Mouse (Mus musculus): ENCODE measurements around the gene Procr. TPM values are rescaled to one million over a fixed set of nuclear protein-coding genes. Genes with fewer than 3 reads are reported as not detected.

Gene Procr
- 14.6 and 15.3 TPM in 2 replicates for polyA plus RNA-seq (2015; fragmentation: Nextera tagmentation; extraction: Ambion mirVana)

- peak within 1 kb of the TSS; percentile 33 for H3K4me3 ChIP-seq
- H3K4me2 ChIP-seq: peak within 1 kb of the TSS; percentile 60
- H3K27ac ChIP-seq: no peak within 1 kb of the TSS
- H3K9ac ChIP-seq: peak within 1 kb of the TSS; percentile 11
- H3K9me3 ChIP-seq: no peaks in the 10 kb centered on the region
- H3K4me1 ChIP-seq: no peaks in the 10 kb centered on the region
- 2% methylated on average over 25 of the region's 25 CpGs for WGBS
- no peaks in the 10 kb centered on the region for H3K36me3 ChIP-seq
- peaks cover 6% of the 10 kb centered on the region; the same call in 1 of the 2 replicates for H3K27me3 ChIP-seq
- peak; percentile 83; the same call in 1 of the 2 replicates for ATAC-seq (ENCODE audit: borderline replicate concordance, extremely low read depth, low FRiP score, low TSS enrichment)
Observed at GRCm38 (mm10) chr2:155751014-155751786, at the start of gene Procr. TSS of gene Procr (plus strand) at chr2:155751117.

GRCm38 (mm10) chr2:155701399-155701919 is 49.5 kb upstream of the Procr start:
- Histone ChIP-seq H3K4me1 (no peaks in the 10 kb centered on the region), H3K4me3 (no peak overlapping the region)

GRCm38 (mm10) chr2:155703630-155704029 is 47.3 kb upstream of the Procr start:
- Histone ChIP-seq H3K36me3 (peaks cover 15% of the 10 kb centered on the region), H3K27ac (no peak overlapping the region), H3K4me2 (no peak overlapping the region), H3K9ac (no peak overlapping the region), H3K4me1 (no peaks in the 10 kb centered on the region), H3K9me3 (no peaks in the 10 kb centered on the region), H3K27me3 (no peaks in the 10 kb centered on the region), H3K4me3 (no peak overlapping the region)
- WGBS: 70% methylated on average over 4 of the region's 4 CpGs
- ATAC-seq (ENCODE audit: borderline replicate concordance, extremely low read depth, low FRiP score, low TSS enrichment): no peak

More at GRCm38 (mm10) chr2:155701399-155701919, 49.5 kb upstream of the Procr start:
- 60% methylated on average over 19 of the region's 19 CpGs for WGBS
- ATAC-seq (ENCODE audit: borderline replicate concordance, extremely low read depth, low FRiP score, low TSS enrichment): no peak
- H3K4me2 ChIP-seq: no peak overlapping the region
- no peaks in the 10 kb centered on the region for H3K9me3 ChIP-seq
- H3K9ac ChIP-seq: no peak overlapping the region
- peaks cover 8% of the 10 kb centered on the region for H3K36me3 ChIP-seq
- H3K27me3 ChIP-seq: no peaks in the 10 kb centered on the region
- no peak overlapping the region for H3K27ac ChIP-seq

GRCm38 (mm10) chr2:155707251-155707650 is 43.7 kb upstream of the Procr start:
- H3K4me1 ChIP-seq: no peaks in the 10 kb centered on the region
- no peaks in the 10 kb centered on the region for H3K9me3 ChIP-seq
- ATAC-seq (ENCODE audit: borderline replicate concordance, extremely low read depth, low FRiP score, low TSS enrichment): no peak
- H3K4me3 ChIP-seq: no peak overlapping the region
- 74% methylated on average over 4 of the region's 4 CpGs for WGBS
- no peaks in the 10 kb centered on the region for H3K27me3 ChIP-seq
- H3K36me3 ChIP-seq: peaks cover 27% of the 10 kb centered on the region
- no peak overlapping the region for H3K4me2 ChIP-seq
- no peak overlapping the region for H3K9ac ChIP-seq
- H3K27ac ChIP-seq: no peak overlapping the region

GRCm38 (mm10) chr2:155710557-155710956 is 40.4 kb upstream of the Procr start:
- 87% methylated on average over 11 of the region's 11 CpGs for WGBS
- H3K4me1 ChIP-seq: no peaks in the 10 kb centered on the region
- H3K9me3 ChIP-seq: no peaks in the 10 kb centered on the region
- no peak overlapping the region for H3K27ac ChIP-seq
- H3K36me3 ChIP-seq: peaks cover 29% of the 10 kb centered on the region
- H3K4me3 ChIP-seq: no peak overlapping the region
- no peak overlapping the region for H3K4me2 ChIP-seq
- H3K9ac ChIP-seq: no peak overlapping the region
- ATAC-seq (ENCODE audit: borderline replicate concordance, extremely low read depth, low FRiP score, low TSS enrichment): no peak
- no peaks in the 10 kb centered on the region for H3K27me3 ChIP-seq

- Histone ChIP-seq H3K27me3 (no peaks in the 10 kb centered on the region), H3K4me2 (no peak overlapping the region), H3K9me3 (no peaks in the 10 kb centered on the region), H3K36me3 (peaks cover 11% of the 10 kb centered on the region; the same call in 1 of the 2 replicates), H3K4me3 (no peak overlapping the region), H3K9ac (no peak overlapping the region), H3K4me1 (no peaks in the 10 kb centered on the region), H3K27ac (no peak overlapping the region)
- WGBS: 79% methylated on average over 12 of the region's 12 CpGs
- no peak for ATAC-seq (ENCODE audit: borderline replicate concordance, extremely low read depth, low FRiP score, low TSS enrichment)
Observed at GRCm38 (mm10) chr2:155717082-155717990, 33.6 kb upstream of the Procr start.

GRCm38 (mm10) chr2:155720585-155720984 is 30.3 kb upstream of the Procr start:
- no peak overlapping the region for H3K27ac ChIP-seq
- no peak for ATAC-seq (ENCODE audit: borderline replicate concordance, extremely low read depth, low FRiP score, low TSS enrichment)
- peaks cover 7% of the 10 kb centered on the region; the same call in 1 of the 2 replicates for H3K36me3 ChIP-seq
- H3K4me3 ChIP-seq: no peak overlapping the region
- no peaks in the 10 kb centered on the region for H3K9me3 ChIP-seq
- WGBS: 73% methylated on average over 5 of the region's 5 CpGs
- H3K4me1 ChIP-seq: no peaks in the 10 kb centered on the region
- H3K4me2 ChIP-seq: no peak overlapping the region
- H3K9ac ChIP-seq: no peak overlapping the region
- H3K27me3 ChIP-seq: no peaks in the 10 kb centered on the region

- no peak overlapping the region for H3K9ac ChIP-seq
- H3K36me3 ChIP-seq: peaks cover 3% of the 10 kb centered on the region; the same call in 1 of the 2 replicates
- no peak overlapping the region for H3K4me2 ChIP-seq
- no peaks in the 10 kb centered on the region for H3K9me3 ChIP-seq
- no peak overlapping the region for H3K4me3 ChIP-seq
- WGBS: 56% methylated on average over 5 of the region's 5 CpGs
- H3K27ac ChIP-seq: no peak overlapping the region
- H3K4me1 ChIP-seq: peaks cover 9% of the 10 kb centered on the region
- no peak for ATAC-seq (ENCODE audit: borderline replicate concordance, extremely low read depth, low FRiP score, low TSS enrichment)
- H3K27me3 ChIP-seq: no peaks in the 10 kb centered on the region
Observed at GRCm38 (mm10) chr2:155724036-155724435, 26.9 kb upstream of the Procr start.

GRCm38 (mm10) chr2:155724526-155724925 is 26.4 kb upstream of the Procr start:
- H3K4me1 ChIP-seq: peaks cover 9% of the 10 kb centered on the region
- H3K27me3 ChIP-seq: no peaks in the 10 kb centered on the region
- H3K27ac ChIP-seq: no peak overlapping the region
- H3K36me3 ChIP-seq: peaks cover 3% of the 10 kb centered on the region; the same call in 1 of the 2 replicates
- WGBS: 77% methylated on average over 6 of the region's 6 CpGs
- no peak overlapping the region for H3K4me2 ChIP-seq
- no peak for ATAC-seq (ENCODE audit: borderline replicate concordance, extremely low read depth, low FRiP score, low TSS enrichment)
- no peak overlapping the region for H3K9ac ChIP-seq
- H3K9me3 ChIP-seq: no peaks in the 10 kb centered on the region
- H3K4me3 ChIP-seq: no peak overlapping the region

- no peak for ATAC-seq (ENCODE audit: borderline replicate concordance, extremely low read depth, low FRiP score, low TSS enrichment)
- WGBS: 62% methylated on average over 7 of the region's 7 CpGs
- no peak overlapping the region for H3K9ac ChIP-seq
- H3K4me2 ChIP-seq: no peak overlapping the region
- H3K27me3 ChIP-seq: no peaks in the 10 kb centered on the region
- H3K36me3 ChIP-seq: peaks cover 3% of the 10 kb centered on the region; the same call in 1 of the 2 replicates
- no peaks in the 10 kb centered on the region for H3K9me3 ChIP-seq
- no peak overlapping the region for H3K4me3 ChIP-seq
- H3K4me1 ChIP-seq: peaks cover 9% of the 10 kb centered on the region
- no peak overlapping the region for H3K27ac ChIP-seq
Observed at GRCm38 (mm10) chr2:155726302-155726701, 24.6 kb upstream of the Procr start.

- WGBS: 61% methylated on average over 7 of the region's 7 CpGs
- peak overlapping the region; percentile 86; the same call in 1 of the 2 replicates for H3K4me2 ChIP-seq
- peaks cover 3% of the 10 kb centered on the region; the same call in 1 of the 2 replicates for H3K36me3 ChIP-seq
- H3K27ac ChIP-seq: no peak overlapping the region
- no peaks in the 10 kb centered on the region for H3K9me3 ChIP-seq
- peak overlapping the region; percentile 86; the same call in 1 of the 2 replicates for H3K4me3 ChIP-seq
- no peak overlapping the region for H3K9ac ChIP-seq
- no peak for ATAC-seq (ENCODE audit: borderline replicate concordance, extremely low read depth, low FRiP score, low TSS enrichment)
- peaks cover 9% of the 10 kb centered on the region for H3K4me1 ChIP-seq
- no peaks in the 10 kb centered on the region for H3K27me3 ChIP-seq
Observed at GRCm38 (mm10) chr2:155727764-155728395, 23.0 kb upstream of the Procr start.
